Mouse (Mus musculus) hindbrain, embryonic 15.5 days (tissue): ENCODE results near the gene C530008M17Rik. TPM values are rescaled to one million over a fixed set of nuclear protein-coding genes. Genes with fewer than 3 reads are reported as not detected.
A peak's percentile ranks its signal among the peaks of the same experiment; 100 is the strongest.

Experiments
- ATAC-seq: fragments of 200-750 bp; cut with Nextera tagmentation; 2 replicates; pipeline ENCODE4 v1.8.0; 2017; ENCODE audit warnings: low read depth, moderate number of reproducible peaks, moderate TSS enrichment; ENCODE audit not compliant: low FRiP score
- H3K27ac ChIP-seq: fragments of 300-500 bp; sonication (generic); replicated peaks from 2 replicates; pipeline ENCODE4 v1.5.1; 2015; ENCODE audit warnings: mild to moderate bottlenecking, inconsistent platforms
- H3K27me3 ChIP-seq: fragments of 300-500 bp; sonication (generic); 2 replicates; pipeline ENCODE4 v1.6.1; 2015; ENCODE audit warnings: control low read depth, inconsistent platforms
- H3K36me3 ChIP-seq: fragments of 300-500 bp; sonication (generic); 2 replicates; pipeline ENCODE4 v1.6.1; 2015; ENCODE audit warnings: control low read depth, inconsistent platforms
- H3K4me1 ChIP-seq: fragments of 300-500 bp; sonication (generic); replicated peaks from 2 replicates; pipeline ENCODE4 v1.6.1; 2015; ENCODE audit warnings: control low read depth, inconsistent platforms
- H3K4me2 ChIP-seq: fragments of 300-500 bp; sonication (generic); 2 replicates; pipeline ENCODE4 v1.6.1; 2015; ENCODE audit warnings: moderate library complexity, mild to moderate bottlenecking, inconsistent platforms
- H3K4me3 ChIP-seq: fragments of 300-500 bp; sonication (generic); 2 replicates; pipeline ENCODE4 v1.5.1; 2015; ENCODE audit warnings: mild to moderate bottlenecking, inconsistent platforms
- H3K9ac ChIP-seq: fragments of 300-500 bp; sonication (generic); 2 replicates; pipeline ENCODE4 v1.6.1; 2015; ENCODE audit warnings: inconsistent platforms
- H3K9me3 ChIP-seq: fragments of 300-500 bp; sonication (generic); 2 replicates; pipeline ENCODE4 v1.6.1; 2016; ENCODE audit warnings: control low read depth, inconsistent platforms
- WGBS: fragments of 180-500 bp; shearing (Covaris S2); methylation state at CpG from one replicate; pipeline ENCODE4 v1.1.7; 2015; 5-methylcytosine and 5-hydroxymethylcytosine counted together
- polyA plus RNA-seq: library from polyadenylated mRNA; unstranded; fragments of >200 nt; fragmentation: Nextera tagmentation; extraction: Ambion mirVana; gene quantifications from 2 replicates; pipeline ENCODE4 v1.2.1, GENCODE M21; 2015

The C530008M17Rik gene
- polyA plus RNA-seq, 1 experiment from 2014 or later = 68.1 TPM

- H3K4me2 ChIP-seq = no peak overlapping the region
- H3K9ac ChIP-seq = no peak overlapping the region
- no peaks in the 10 kb centered on the region for H3K9me3 ChIP-seq
- WGBS = 92% methylated on average over 10 of the region's 10 CpGs
- no peak overlapping the region for H3K27ac ChIP-seq
- no peak overlapping the region for H3K4me3 ChIP-seq
- peaks cover 22% of the 10 kb centered on the region; the same call in 1 of the 2 replicates for H3K36me3 ChIP-seq
- no peaks in the 10 kb centered on the region for H3K4me1 ChIP-seq
- no peaks in the 10 kb centered on the region for H3K27me3 ChIP-seq
- ATAC-seq = no peak
Observed at GRCm38 (mm10) chr5:76645091-76645868, 11.0 kb upstream of the C530008M17Rik start.

- no peak overlapping the region for H3K4me2 ChIP-seq
- WGBS = 69% methylated on average over 4 of the region's 4 CpGs
- H3K27me3 ChIP-seq = no peaks in the 10 kb centered on the region
- H3K4me1 ChIP-seq = peaks cover 8% of the 10 kb centered on the region
- no peaks in the 10 kb centered on the region for H3K9me3 ChIP-seq
- no peak for ATAC-seq
- H3K9ac ChIP-seq = no peak overlapping the region
- H3K4me3 ChIP-seq = no peak overlapping the region
- no peak overlapping the region for H3K27ac ChIP-seq
- no peaks in the 10 kb centered on the region for H3K36me3 ChIP-seq
Observed at GRCm38 (mm10) chr5:76649897-76650296, 6.4 kb upstream of the C530008M17Rik start.

- Histone ChIP-seq H3K27ac (0 out of 2 replicates have a peak overlapping the region, but pooled peaks have one; percentile 31), H3K4me1 (peaks cover 8% of the 10 kb centered on the region), H3K9me3 (no peaks in the 10 kb centered on the region), H3K36me3 (no peaks in the 10 kb centered on the region), H3K4me2 (no peak overlapping the region), H3K4me3 (no peak overlapping the region), H3K27me3 (no peaks in the 10 kb centered on the region), H3K9ac (no peak overlapping the region)
- WGBS = 66% methylated on average over 5 of the region's 5 CpGs
- ATAC-seq = peak; percentile 69; the same call in 1 of the 2 replicates
Observed at GRCm38 (mm10) chr5:76651151-76651725, 5.1 kb upstream of the C530008M17Rik start.

- peak overlapping the region; percentile 98 for H3K4me3 ChIP-seq
Observed at GRCm38 (mm10) chr5:76657245-76658083, 1.2 kb downstream of the C530008M17Rik start.

GRCm38 (mm10) chr5:76658084-76658934 lies 2.0 kb downstream of the C530008M17Rik start:
- H3K27me3 ChIP-seq = no peaks in the 10 kb centered on the region
- H3K9me3 ChIP-seq = no peaks in the 10 kb centered on the region
- peak overlapping the region; percentile 91 for H3K4me2 ChIP-seq
- H3K9ac ChIP-seq = peak overlapping the region; percentile 100
- H3K27ac ChIP-seq = peak overlapping the region; percentile 99
- peaks cover 36% of the 10 kb centered on the region for H3K4me1 ChIP-seq
- H3K4me3 ChIP-seq = peak overlapping the region; percentile 98
- no peaks in the 10 kb centered on the region for H3K36me3 ChIP-seq
- peak; percentile 76 for ATAC-seq
- WGBS = under 1% methylated on average over 38 of the region's 38 CpGs

More at GRCm38 (mm10) chr5:76657245-76658083, 1.2 kb downstream of the C530008M17Rik start:
- Histone ChIP-seq H3K27me3 (no peaks in the 10 kb centered on the region), H3K4me2 (peak overlapping the region; percentile 91), H3K9me3 (no peaks in the 10 kb centered on the region), H3K4me1 (peaks cover 32% of the 10 kb centered on the region), H3K27ac (peak overlapping the region; percentile 99), H3K36me3 (no peaks in the 10 kb centered on the region), H3K9ac (peak overlapping the region; percentile 100)
- under 1% methylated on average over 66 of the region's 80 CpGs for WGBS
- ATAC-seq = peak; percentile 92

- no peak for ATAC-seq
- Histone ChIP-seq H3K27me3 (no peaks in the 10 kb centered on the region), H3K36me3 (no peaks in the 10 kb centered on the region), H3K4me3 (peak overlapping the region; percentile 98; the same call in 1 of the 2 replicates), H3K9ac (no peak overlapping the region), H3K4me1 (peaks cover 42% of the 10 kb centered on the region), H3K27ac (no peak overlapping the region), H3K9me3 (no peaks in the 10 kb centered on the region), H3K4me2 (peak overlapping the region; percentile 91)
- WGBS = 68% methylated on average over 8 of the region's 8 CpGs
Observed at GRCm38 (mm10) chr5:76659958-76660635, 3.8 kb downstream of the C530008M17Rik start.

GRCm38 (mm10) chr5:76661310-76661709 lies 5.0 kb downstream of the C530008M17Rik start:
- peaks cover 52% of the 10 kb centered on the region for H3K4me1 ChIP-seq
- WGBS = 56% methylated on average over 4 of the region's 4 CpGs
- no peak for ATAC-seq

GRCm38 (mm10) chr5:76664936-76665335 lies 8.6 kb downstream of the C530008M17Rik start:
- H3K36me3 ChIP-seq = no peaks in the 10 kb centered on the region
- peaks cover 53% of the 10 kb centered on the region for H3K4me1 ChIP-seq
- H3K9me3 ChIP-seq = no peaks in the 10 kb centered on the region
- no peaks in the 10 kb centered on the region for H3K27me3 ChIP-seq
- WGBS = 45% methylated on average over 7 of the region's 7 CpGs
- no peak for ATAC-seq
- H3K4me3 ChIP-seq = no peak overlapping the region
- H3K27ac ChIP-seq = no peak overlapping the region
- H3K4me2 ChIP-seq = no peak overlapping the region
- no peak overlapping the region for H3K9ac ChIP-seq

More at GRCm38 (mm10) chr5:76661310-76661709, 5.0 kb downstream of the C530008M17Rik start:
- Histone ChIP-seq H3K36me3 (no peaks in the 10 kb centered on the region), H3K4me3 (no peak overlapping the region), H3K4me2 (no peak overlapping the region), H3K9me3 (no peaks in the 10 kb centered on the region), H3K9ac (no peak overlapping the region), H3K27me3 (no peaks in the 10 kb centered on the region), H3K27ac (no peak overlapping the region)

GRCm38 (mm10) chr5:76665421-76665820 lies 9.1 kb downstream of the C530008M17Rik start:
- Histone ChIP-seq H3K27ac (peak overlapping the region; percentile 45), H3K27me3 (no peaks in the 10 kb centered on the region), H3K4me3 (no peak overlapping the region), H3K9ac (no peak overlapping the region), H3K36me3 (no peaks in the 10 kb centered on the region), H3K9me3 (no peaks in the 10 kb centered on the region), H3K4me1 (peaks cover 48% of the 10 kb centered on the region), H3K4me2 (peak overlapping the region; percentile 29; the same call in 1 of the 2 replicates)
- ATAC-seq = 0 out of 2 replicates have a peak, but pooled peaks have one; percentile 31
- 6% methylated on average over 7 of the region's 7 CpGs for WGBS

- Histone ChIP-seq H3K36me3 (no peaks in the 10 kb centered on the region), H3K4me3 (no peak overlapping the region), H3K9ac (no peak overlapping the region), H3K4me2 (no peak overlapping the region), H3K27ac (peak overlapping the region; percentile 45; the same call in 1 of the 2 replicates), H3K9me3 (no peaks in the 10 kb centered on the region), H3K27me3 (no peaks in the 10 kb centered on the region), H3K4me1 (peaks cover 42% of the 10 kb centered on the region)
- ATAC-seq = 0 out of 2 replicates have a peak, but pooled peaks have one; percentile 36
- 36% methylated on average over 6 of the region's 6 CpGs for WGBS
Observed at GRCm38 (mm10) chr5:76666026-76666756, 9.9 kb downstream of the C530008M17Rik start.
